Comparison of ENCODE assay signal across 7 mouse cellular contexts in genomic region chrX:152232781-152233763, GRCm38 (mm10). TPM values are rescaled to one million over a fixed set of nuclear protein-coding genes. Genes with fewer than 3 reads are reported as not detected.
DNase-seq lines count a peak whose midpoint lies in the region; ATAC-seq lines count a peak whose summit lies in the region.

TSS of gene Kdm5c (plus strand) at chrX:152233020.

- peak; percentile 100 for ATAC-seq in embryonic facial prominence, embryonic 12.5 days (ENCODE audit: insufficient number of reproducible peaks, insufficient read depth, low FRiP score, low TSS enrichment)
- ATAC-seq in limb, embryonic 11.5 days (ENCODE audit: insufficient number of reproducible peaks, low FRiP score, low TSS enrichment, low read depth), result peak; percentile 97
- peak; percentile 97 for ATAC-seq in midbrain, embryonic 14.5 days (ENCODE audit: low FRiP score, low TSS enrichment)

- under 1% methylated on average over 68 of the region's 69 CpGs for WGBS in embryonic facial prominence, embryonic 12.5 days
- WGBS in limb, embryonic 11.5 days, result under 1% methylated on average over 68 of the region's 69 CpGs
- WGBS in midbrain, embryonic 14.5 days, result 2% methylated on average over 69 of the region's 69 CpGs

- H3K9me3 ChIP-seq in embryonic facial prominence, embryonic 12.5 days, result no peaks in the 10 kb centered on the region
- H3K9me3 ChIP-seq in limb, embryonic 11.5 days (ENCODE audit: control insufficient read depth, low read length), result no peaks in the 10 kb centered on the region
- H3K9me3 ChIP-seq in midbrain, embryonic 14.5 days (ENCODE audit: control insufficient read depth, low read length), result no peaks in the 10 kb centered on the region

- peak within 1 kb of the TSS; percentile 89 for H3K9ac ChIP-seq in embryonic facial prominence, embryonic 12.5 days
- peak within 1 kb of the TSS; percentile 94 for H3K9ac ChIP-seq in limb, embryonic 11.5 days (ENCODE audit: low read length)
- H3K9ac ChIP-seq in midbrain, embryonic 14.5 days (replicated peaks; ENCODE audit: low read length), result peak within 1 kb of the TSS; percentile 83

- DNase-seq in adrenal gland, postnatal 25 days, result peak; percentile 90
- peak; percentile 100 for DNase-seq in heart, adult 11 months
- peak; percentile 97 for DNase-seq in kidney, adult 18-20 months
- peak; percentile 96 for DNase-seq in limb, embryonic 11.5 days (ENCODE audit: low spot score)
- peak; percentile 99 for DNase-seq in midbrain, embryonic 14.5 days
- DNase-seq in spleen, adult 18-20 months, result peak; percentile 81 to 94

- peak within 1 kb of the TSS; percentile 84 for H3K4me3 ChIP-seq in embryonic facial prominence, embryonic 12.5 days
- H3K4me3 ChIP-seq in limb, embryonic 11.5 days (ENCODE audit: low read depth, low read length), result peak within 1 kb of the TSS; percentile 86
- H3K4me3 ChIP-seq in midbrain, embryonic 14.5 days (replicated peaks; ENCODE audit: low read depth, low read length), result peak within 1 kb of the TSS; percentile 86

- peaks cover 11% of the 10 kb centered on the region for H3K4me1 ChIP-seq in embryonic facial prominence, embryonic 12.5 days
- peaks cover 11% of the 10 kb centered on the region; the same call in 1 of the 2 replicates for H3K4me1 ChIP-seq in limb, embryonic 11.5 days (ENCODE audit: control insufficient read depth, insufficient read depth, low read length)
- H3K4me1 ChIP-seq in midbrain, embryonic 14.5 days (ENCODE audit: control insufficient read depth, insufficient read depth, low read length), result peaks cover 20% of the 10 kb centered on the region

- no peaks in the 10 kb centered on the region for H3K27me3 ChIP-seq in embryonic facial prominence, embryonic 12.5 days
- 0 out of 2 replicates have a peak, but pooled peaks cover 3% of the 10 kb centered on the region for H3K27me3 ChIP-seq in limb, embryonic 11.5 days (ENCODE audit: control insufficient read depth, insufficient read depth, low read length)
- no peaks in the 10 kb centered on the region for H3K27me3 ChIP-seq in midbrain, embryonic 14.5 days (ENCODE audit: control insufficient read depth, insufficient read depth, low read length)

- peak within 1 kb of the TSS; percentile 77 for H3K4me2 ChIP-seq in embryonic facial prominence, embryonic 12.5 days (replicated peaks)
- peak within 1 kb of the TSS; percentile 56 for H3K4me2 ChIP-seq in limb, embryonic 11.5 days (ENCODE audit: low read depth, severe bottlenecking)
- peak within 1 kb of the TSS; percentile 84 for H3K4me2 ChIP-seq in midbrain, embryonic 14.5 days (ENCODE audit: low read length)

- peak within 1 kb of the TSS; percentile 69 for H3K27ac ChIP-seq in embryonic facial prominence, embryonic 12.5 days
- H3K27ac ChIP-seq in limb, embryonic 11.5 days (replicated peaks; ENCODE audit: low read depth, low read length), result peak within 1 kb of the TSS; percentile 39; the same call in 1 of the 2 replicates
- peak within 1 kb of the TSS; percentile 54 for H3K27ac ChIP-seq in midbrain, embryonic 14.5 days (replicated peaks; ENCODE audit: low read depth, low read length)

- H3K36me3 ChIP-seq in embryonic facial prominence, embryonic 12.5 days, result 0 out of 2 replicates have a peak, but pooled peaks cover 6% of the 10 kb centered on the region
- H3K36me3 ChIP-seq in limb, embryonic 11.5 days (ENCODE audit: control insufficient read depth, insufficient read depth, low read length), result no peaks in the 10 kb centered on the region
- H3K36me3 ChIP-seq in midbrain, embryonic 14.5 days (ENCODE audit: control insufficient read depth, insufficient read depth, low read length), result peaks cover 6% of the 10 kb centered on the region

RNA-seq across cellular contexts. Expression of gene Kdm5c, which starts in this region (rescaled TPM):
- total RNA-seq in adrenal gland, postnatal 25 days (2021), result 94.1 and 127 TPM in 2 replicates
- 52.5 and 57.7 TPM in 2 replicates for polyA plus RNA-seq in embryonic facial prominence, embryonic 12.5 days (2016; fragmentation: Nextera tagmentation; extraction: Ambion mirVana)
- 33.8 and 41.4 TPM in 2 replicates for polyA plus RNA-seq in limb, embryonic 11.5 days (2014; fragmentation: Nextera tagmentation; extraction: Ambion mirVana)
- 28.8 and 37.7 TPM in 2 replicates for polyA plus RNA-seq in midbrain, embryonic 14.5 days (2014; fragmentation: Nextera tagmentation; extraction: Ambion mirVana)

Comparison
In these comparisons a context has a peak if more than half of its experiments do, and no peak if none do; other contexts are left out.
1. Peak in every context shown above with its lines: DNase-seq, ATAC-seq, H3K4me3 ChIP-seq and H3K27ac ChIP-seq.